Mouse (Mus musculus): ENCODE results near the gene Lce1j.
"Not testable (repeated sequence)": the region's sequence is repeated elsewhere in the genome, so short reads cannot be mapped to it uniquely, and the experiment has no call there.

Lce1j gene

GRCm38 (mm10) chr3:92790414-92790813 lies at the start of gene Lce1j:
Gene Lce1j (minus strand): TSS chr3:92790514.
- DNase-seq, result no peak

GRCm38 (mm10) chr3:92827108-92827507 lies 36.8 kb upstream of the Lce1j start, which contains the start of gene Kprp:
Gene Kprp (minus strand): TSS chr3:92827247.
- no peak for DNase-seq

GRCm38 (mm10) chr3:92825808-92826207 lies 35.5 kb upstream of the Lce1j start:
- no peak for DNase-seq

- DNase-seq, result not testable (repeated sequence)
These were observed 25.7 kb upstream of the Lce1j start for GRCm38 (mm10) chr3:92816036-92816435.

GRCm38 (mm10) chr3:92815581-92815980 lies 25.3 kb upstream of the Lce1j start:
- no peak for DNase-seq

- DNase-seq, result no peak
These were observed 17.5 kb upstream of the Lce1j start, which contains the start of gene Lce1k for GRCm38 (mm10) chr3:92807791-92808190. Gene Lce1k (minus strand): TSS chr3:92807891.

- DNase-seq, result no peak
These were observed 11.5 kb downstream of the Lce1j start, which contains the start of gene Lce1i for GRCm38 (mm10) chr3:92778799-92779198. Gene Lce1i (minus strand): TSS chr3:92778899.

GRCm38 (mm10) chr3:92771573-92771972 lies 18.7 kb downstream of the Lce1j start:
- DNase-seq, result no peak

GRCm38 (mm10) chr3:92764965-92765364 lies 25.3 kb downstream of the Lce1j start, which contains the start of gene Lce1h:
Gene Lce1h (minus strand): TSS chr3:92765065.
- DNase-seq, result no peak

- DNase-seq, result no peak
These were observed 37.1 kb downstream of the Lce1j start for GRCm38 (mm10) chr3:92753197-92753596.

- no peak for DNase-seq
These were observed 38.1 kb downstream of the Lce1j start, which contains the start of gene Lce1g for GRCm38 (mm10) chr3:92752238-92752637. Gene Lce1g (minus strand): TSS chr3:92752338.

GRCm38 (mm10) chr3:92738996-92739395 lies 51.3 kb downstream of the Lce1j start, which contains the start of gene Gm38119:
Gene Gm38119 (minus strand): TSS chr3:92739096.
- no peak for DNase-seq
